9 mouse cellular contexts compared by ENCODE assay signal in the genomic region with DNA sequence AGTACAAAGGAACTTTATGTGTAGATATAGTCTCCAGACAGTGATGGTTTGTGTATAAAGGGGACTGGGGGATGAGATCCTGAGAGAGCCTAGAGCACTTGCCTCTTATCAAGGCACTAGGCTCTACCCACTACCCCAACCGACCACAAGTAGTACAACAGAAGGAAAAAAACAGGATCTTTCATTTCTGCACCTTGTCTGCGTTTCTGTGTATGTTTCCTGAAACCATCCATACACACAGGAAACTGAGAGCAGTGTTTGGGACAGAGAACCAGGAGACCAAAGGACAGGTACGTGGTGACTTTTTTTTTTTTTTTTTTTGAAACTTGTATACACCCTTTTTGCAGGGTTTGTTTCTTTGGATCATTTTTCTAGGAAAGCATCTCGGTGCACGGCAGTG. TPM values are rescaled to one million over a fixed set of nuclear protein-coding genes. Genes with fewer than 3 reads are reported as not detected.
A peak's percentile ranks its signal among the peaks of the same experiment; 100 is the strongest.
DNase-seq lines count a peak whose midpoint lies in the region; ATAC-seq and TF ChIP-seq lines count a peak whose summit lies in the region.
"Had no signal": no experiment of that assay in that cellular context is flagged by ENCODE, and none has a peak within 500 bp of the region (broad histone marks: within the 10 kb centered on the region; RNA-seq: fewer than 3 reads in every experiment).

No protein-coding gene starts in this region.

- H3K79me2 ChIP-seq in CH12.LX (replicated peaks; ENCODE audit: control insufficient read depth, extremely low read depth, insufficient read depth, poor library complexity, severe bottlenecking) = peaks cover 4% of the 10 kb centered on the region

- intact Hi-C loops in heart, postnatal 14 days (cut with DNase I) = loop anchor here (2.0 kb wide), 1 partner anchor 19 kb away; the partner anchor contains the start of gene Ruvbl1

- H3K27ac ChIP-seq in heart, embryonic 11.5 days (ENCODE audit: low read depth, low read length) = no peak overlapping the region
- H3K27ac ChIP-seq in CH12.LX (ENCODE audit: insufficient read depth, low read depth) = peak overlapping the region; percentile 60; the same call in 1 of the 2 replicates
- H3K27ac ChIP-seq in forebrain, embryonic 16.5 days (ENCODE audit: low read length) = no peak overlapping the region
- peak overlapping the region; percentile 91 for H3K27ac ChIP-seq in midbrain, embryonic 10.5 days (replicated peaks)

- H3K27me3 ChIP-seq in heart, embryonic 11.5 days (ENCODE audit: control insufficient read depth, insufficient read depth, low read length) = no peaks in the 10 kb centered on the region; the same call in 1 of the 2 replicates
- H3K27me3 ChIP-seq in CH12.LX (replicated peaks) = no peaks in the 10 kb centered on the region
- peaks cover 3% of the 10 kb centered on the region; the same call in 1 of the 2 replicates for H3K27me3 ChIP-seq in forebrain, embryonic 16.5 days (replicated peaks; ENCODE audit: control insufficient read depth, insufficient read depth, low read length)
- H3K27me3 ChIP-seq in midbrain, embryonic 10.5 days (ENCODE audit: low read depth, poor library complexity, severe bottlenecking) = peaks cover 5% of the 10 kb centered on the region
- H3K27me3 ChIP-seq: Patski had no signal

- H3K4me1 ChIP-seq in heart, embryonic 11.5 days (ENCODE audit: control insufficient read depth, insufficient read depth, low read length) = peaks cover under 1% of the 10 kb centered on the region; the same call in 1 of the 2 replicates
- peaks cover 7 to 35% of the 10 kb centered on the region in 2 experiments; a peak in 3 of 4 replicates for H3K4me1 ChIP-seq in CH12.LX (ENCODE audit: control insufficient read depth in 1 of 2, insufficient read depth in 2 of 2)
- peaks cover 11% of the 10 kb centered on the region for H3K4me1 ChIP-seq in forebrain, embryonic 16.5 days (replicated peaks; ENCODE audit: control insufficient read depth, insufficient read depth, low read length)
- H3K4me1 ChIP-seq in midbrain, embryonic 10.5 days = peaks cover 36% of the 10 kb centered on the region

- H3K4me3 ChIP-seq in heart, embryonic 11.5 days (ENCODE audit: low read depth, low read length) = peak overlapping the region; percentile 82
- H3K4me3 ChIP-seq in CH12.LX (replicated peaks in 1 of 3; ENCODE audit: low read depth in 2 of 3, low read length in 2 of 3, poor library complexity in 1 of 3) = peak overlapping the region; percentile 89 to 95 (median 89)
- H3K4me3 ChIP-seq in forebrain, embryonic 16.5 days (replicated peaks; ENCODE audit: low read length) = peak overlapping the region; percentile 85
- H3K4me3 ChIP-seq in midbrain, embryonic 10.5 days = peak overlapping the region; percentile 94

- in situ Hi-C loops in CH12.LX (cut with MboI; ENCODE audit: low pct_ligation_motif_present, low pct_unique_long_range_greater_than_20kb, low sequenced_read_pairs) = no loop called here

- H3K4me2 ChIP-seq in heart, embryonic 11.5 days = peak overlapping the region; percentile 89
- peak overlapping the region; percentile 56; the same call in 1 of the 2 replicates for H3K4me2 ChIP-seq in CH12.LX (ENCODE audit: insufficient read depth, low read depth, poor library complexity, severe bottlenecking)
- H3K4me2 ChIP-seq in forebrain, embryonic 16.5 days (ENCODE audit: low read length) = peak overlapping the region; percentile 75

- dilution Hi-C loops in CH12.LX (cut with MboI; ENCODE audit: extremely low pct_ligation_motif_present, extremely low pct_unique_long_range_greater_than_20kb, low sequenced_read_pairs) = no loop called here

- no peaks in the 10 kb centered on the region for H3K36me3 ChIP-seq in heart, embryonic 11.5 days (ENCODE audit: control insufficient read depth, insufficient read depth, low read length)
- peaks cover 0 to 25% of the 10 kb centered on the region in 2 experiments for H3K36me3 ChIP-seq in CH12.LX (replicated peaks in 1 of 2; ENCODE audit: control insufficient read depth in 1 of 2, insufficient read depth in 1 of 2, low read length in 1 of 2)
- H3K36me3 ChIP-seq in forebrain, embryonic 16.5 days (ENCODE audit: control insufficient read depth, insufficient read depth) = no peaks in the 10 kb centered on the region
- H3K36me3 ChIP-seq in midbrain, embryonic 10.5 days = no peaks in the 10 kb centered on the region

- H3K9me3 ChIP-seq in heart, embryonic 11.5 days (replicated peaks; ENCODE audit: control insufficient read depth, low read length) = no peaks in the 10 kb centered on the region
- H3K9me3 ChIP-seq in CH12.LX (replicated peaks; ENCODE audit: low read length) = no peaks in the 10 kb centered on the region
- no peaks in the 10 kb centered on the region for H3K9me3 ChIP-seq in forebrain, embryonic 16.5 days (ENCODE audit: control insufficient read depth, low read length)
- H3K9me3 ChIP-seq in midbrain, embryonic 10.5 days (replicated peaks) = no peaks in the 10 kb centered on the region

- 9% methylated on average over 5 of the region's 5 CpGs for WGBS in heart, embryonic 11.5 days (ENCODE audit: insufficient replicate concordance)
- WGBS in forebrain, embryonic 16.5 days = 11% methylated on average over 5 of the region's 5 CpGs
- 26% methylated on average over 5 of the region's 5 CpGs for WGBS in midbrain, embryonic 10.5 days

- DNase-seq in heart, postnatal 14 days = no peak
- no peak for DNase-seq in CH12.LX (ENCODE audit: extremely low read depth)
- no peak for DNase-seq in midbrain, embryonic 10.5 days (ENCODE audit: low spot score)
- DNase-seq in thymus, adult 18-20 months = no peak
- DNase-seq in layer of hippocampus, postnatal 36 days = no peak

- TF ChIP-seq RAD21 in CH12.LX (IDR thresholded peaks at IDR 0.05; ENCODE audit: low read depth, low read length) = no peak

- no peak for TF ChIP-seq CTCF in CH12.LX (conservative IDR thresholded peaks at IDR 0.05 in 1 of 2, IDR thresholded peaks at IDR 0.05 in 1 of 2; ENCODE audit: low read depth in 2 of 2, low read length in 2 of 2)

- no peak for TF ChIP-seq POLR2A in CH12.LX (IDR thresholded peaks at IDR 0.05; ENCODE audit: low read depth, low read length)

- TF ChIP-seq EP300 in CH12.LX (IDR thresholded peaks at IDR 0.05; ENCODE audit: low read length) = no peak

- ATAC-seq in heart, embryonic 11.5 days (replicated peaks; ENCODE audit: insufficient number of reproducible peaks, low FRiP score, low TSS enrichment) = no peak
- ATAC-seq in forebrain, embryonic 16.5 days = no peak
- no peak for ATAC-seq in inflammation-experienced regulatory T-cells, adult 6 months

- peak overlapping the region; percentile 79 for H3K9ac ChIP-seq in heart, embryonic 11.5 days (ENCODE audit: low read depth, low read length)
- H3K9ac ChIP-seq in CH12.LX (ENCODE audit: insufficient read depth, low read depth) = peak overlapping the region; percentile 76
- H3K9ac ChIP-seq in forebrain, embryonic 16.5 days (replicated peaks; ENCODE audit: low read depth, low read length) = peak overlapping the region; percentile 94

TF ChIP-seq in CH12.LX, 34 proteins besides CTCF, POLR2A, EP300 and RAD21:
- no peak for TF ChIP-seq MAX (IDR thresholded peaks at IDR 0.05; ENCODE audit: low read length)
- TF ChIP-seq NELFE (IDR thresholded peaks at IDR 0.05; ENCODE audit: low read depth, low read length) = no peak
- TF ChIP-seq E2F4 (IDR thresholded peaks at IDR 0.05; ENCODE audit: insufficient replicate concordance, low read depth, low read length) = no peak
- TF ChIP-seq MAFK (IDR thresholded peaks at IDR 0.05; ENCODE audit: insufficient replicate concordance, low read length) = no peak
- TF ChIP-seq BHLHE40 (IDR thresholded peaks at IDR 0.05; ENCODE audit: low read depth, low read length) = no peak
- TF ChIP-seq ZNF384 (IDR thresholded peaks at IDR 0.05; ENCODE audit: low read depth, low read length) = peak; percentile 43; the same call in 1 of the 2 replicates

RNA-seq across cellular contexts. Expression of gene Eefsec, which starts 0.7 kb away (rescaled TPM):
- polyA plus RNA-seq in heart, embryonic 11.5 days (2014; fragmentation: Nextera tagmentation; extraction: Ambion mirVana) = 20.9 and 29.1 TPM in 2 replicates
- total RNA-seq in heart, postnatal 14 days (2021) = 1 to 10 TPM; 9.0 to 9.5 TPM
- total RNA-seq in CH12.LX (2012; rRNA removed) (32.1 and 32.8 TPM in 2 replicates), CH12.LX (2014; rRNA removed) (25.7 and 26.2 TPM in 2 replicates)
- polyA plus RNA-seq in CH12.LX (2012; ENCODE audit: insufficient read length, low read depth) = 48.8 and 53.5 TPM in 2 replicates
- polyA plus RNA-seq in forebrain, embryonic 16.5 days (2015; fragmentation: Nextera tagmentation; extraction: Ambion mirVana) = 29.4 and 30.8 TPM in 2 replicates
- 41.8 and 44.3 TPM in 2 replicates for polyA plus RNA-seq in midbrain, embryonic 10.5 days (2016; fragmentation: Nextera tagmentation; extraction: Ambion mirVana)
- 10 to 100 TPM; 23.6 to 24.1 TPM for total RNA-seq in layer of hippocampus, postnatal 36 days (2021)
- polyA plus RNA-seq in inflammation-experienced regulatory T-cells, adult 6 months (2017; shearing (Covaris generic)) = 10 to 100 TPM; 18.1 to 35.8 (median 34.7) TPM

RNA-seq across cellular contexts. Expression of gene Ruvbl1, which starts 19.5 kb away (rescaled TPM):
- polyA plus RNA-seq in heart, embryonic 11.5 days (2014; fragmentation: Nextera tagmentation; extraction: Ambion mirVana) = 92.5 and 101 TPM in 2 replicates
- total RNA-seq in heart, postnatal 14 days (2021) = 10 to 100 TPM; 18.7 to 18.9 TPM
- total RNA-seq in CH12.LX (2012; rRNA removed) (156 and 207 TPM in 2 replicates), CH12.LX (2014; rRNA removed) (169 and 172 TPM in 2 replicates)
- polyA plus RNA-seq in CH12.LX (2012; ENCODE audit: insufficient read length, low read depth) = 159 and 184 TPM in 2 replicates
- 133 and 146 TPM in 2 replicates for polyA plus RNA-seq in forebrain, embryonic 16.5 days (2015; fragmentation: Nextera tagmentation; extraction: Ambion mirVana)
- polyA plus RNA-seq in midbrain, embryonic 10.5 days (2016; fragmentation: Nextera tagmentation; extraction: Ambion mirVana) = 180 and 192 TPM in 2 replicates
- 10 to 100 TPM; 39.2 to 40.6 TPM for total RNA-seq in layer of hippocampus, postnatal 36 days (2021)
- polyA plus RNA-seq in inflammation-experienced regulatory T-cells, adult 6 months (2017; shearing (Covaris generic)) = 10 to 100 TPM; 51.3 to 68.4 (median 59.4) TPM

Comparison
In these comparisons a context has a peak if more than half of its experiments do, and no peak if none do; other contexts are left out.
1. H3K27ac ChIP-seq: peak in CH12.LX (single experiment) and midbrain, embryonic 10.5 days (single experiment); none in heart, embryonic 11.5 days (single experiment) and forebrain, embryonic 16.5 days (single experiment).
2. Peak in every context shown above with its lines, with median percentiles within 50 percentile points of each other: H3K4me2 ChIP-seq, H3K4me3 ChIP-seq and H3K9ac ChIP-seq.